Mouse (Mus musculus) testis, adult 2 months (tissue): Measurements from ENCODE around the gene Nf1.

Source experiments
- CTCF ChIP-seq: fragments of 200-500 bp; IDR thresholded peaks from 2 replicates; pipeline ENCODE4 v1.5.1; 2012; ENCODE audit warnings: low read depth, mild to moderate bottlenecking, inconsistent platforms, low read length, moderate library complexity; ENCODE audit not compliant: control insufficient read depth, insufficient read depth, insufficient replicate concordance
- POLR2A ChIP-seq: fragments of 200-500 bp; IDR thresholded peaks from 2 replicates; pipeline ENCODE4 v1.6.1; 2012; ENCODE audit warnings: low read depth, mild to moderate bottlenecking, inconsistent platforms, low read length, moderate library complexity; ENCODE audit not compliant: control insufficient read depth

GRCm38 (mm10) chr11:79593495-79593894 lies 254.0 kb downstream of the Nf1 start:
- TF ChIP-seq CTCF (no peak), POLR2A (no peak)
